Mouse (Mus musculus) retina, adult 2 months (tissue): ENCODE measurements around the gene Plppr3.
A peak's percentile ranks its signal among the peaks of the same experiment; 100 is the strongest.

Experiments
- DNase-seq: peaks from one replicate; pipeline ENCODE4 v3.0.0-alpha.2; 2012; ENCODE audit warnings: low read depth, low spot score

Gene Plppr3

GRCm38 (mm10) chr10:79865801-79866295, 8.6 kb downstream of the Plppr3 start:
- DNase-seq: no peak

DNA sequence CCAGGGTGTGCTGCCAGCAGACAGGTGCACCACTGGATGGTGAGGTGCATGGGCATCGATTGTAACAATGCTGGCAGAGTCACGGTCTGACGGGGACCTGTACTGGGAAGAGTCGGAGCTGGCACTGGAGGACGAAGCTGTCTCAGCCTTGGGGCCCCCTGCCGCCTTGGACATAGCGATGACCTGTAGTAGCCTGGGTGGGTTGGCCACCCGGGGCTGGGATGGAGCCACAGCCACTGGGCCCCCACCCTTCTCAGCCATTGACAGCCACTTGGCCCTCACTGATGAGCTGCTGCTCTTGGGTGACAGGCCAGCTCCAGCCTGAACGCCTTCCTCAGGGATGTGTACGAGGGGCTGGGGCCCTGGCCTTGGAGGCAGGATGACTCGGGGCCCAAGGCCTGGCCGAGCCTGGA, 9.2 kb downstream of the Plppr3 start:
- DNase-seq: no peak

DNA sequence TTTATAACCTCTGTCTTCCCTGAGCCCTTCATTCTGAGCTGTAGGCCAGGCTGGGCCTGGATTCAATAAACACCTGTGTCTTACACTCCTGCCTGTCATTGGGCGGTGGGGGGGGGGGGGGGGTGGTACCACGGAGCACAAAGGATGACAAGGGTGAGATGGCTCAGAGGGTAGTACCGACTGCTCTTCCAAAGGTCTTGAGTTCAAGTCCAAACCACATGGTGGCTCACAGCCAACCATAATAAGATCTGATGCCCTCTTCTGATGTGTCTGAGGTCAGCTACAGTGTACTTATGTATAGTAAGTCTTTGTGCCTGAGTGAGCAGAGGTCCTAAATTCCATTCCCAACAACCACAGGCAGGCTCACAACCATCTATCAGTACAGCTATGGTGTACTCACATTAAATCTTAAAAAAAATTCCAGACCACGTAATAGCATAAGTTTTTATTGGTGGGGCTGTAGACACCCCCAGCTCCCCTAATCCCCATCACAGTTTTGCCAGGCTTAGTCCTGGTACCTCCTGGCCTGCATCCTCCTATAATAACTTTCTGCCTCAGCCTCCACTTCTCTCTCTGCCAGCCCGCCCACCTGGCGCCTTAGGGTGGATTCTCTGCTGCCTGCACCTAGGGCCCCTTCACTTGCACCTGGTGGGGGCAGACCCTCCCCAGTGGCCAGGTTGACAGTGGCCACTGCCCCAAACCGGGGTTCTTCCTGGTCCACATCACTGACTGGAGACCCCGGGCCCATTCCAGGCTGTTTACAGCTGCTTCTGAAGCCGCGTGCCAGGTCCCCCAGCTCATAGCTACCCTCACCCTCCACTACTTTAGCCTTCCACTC, 9.9 kb downstream of the Plppr3 start:
- no peak for DNase-seq

GRCm38 (mm10) chr10:79862925-79863324, 11.5 kb downstream of the Plppr3 start:
- no peak for DNase-seq

- no peak for DNase-seq
Observed at GRCm38 (mm10) chr10:79862049-79862788, 12.2 kb downstream of the Plppr3 start.

DNA sequence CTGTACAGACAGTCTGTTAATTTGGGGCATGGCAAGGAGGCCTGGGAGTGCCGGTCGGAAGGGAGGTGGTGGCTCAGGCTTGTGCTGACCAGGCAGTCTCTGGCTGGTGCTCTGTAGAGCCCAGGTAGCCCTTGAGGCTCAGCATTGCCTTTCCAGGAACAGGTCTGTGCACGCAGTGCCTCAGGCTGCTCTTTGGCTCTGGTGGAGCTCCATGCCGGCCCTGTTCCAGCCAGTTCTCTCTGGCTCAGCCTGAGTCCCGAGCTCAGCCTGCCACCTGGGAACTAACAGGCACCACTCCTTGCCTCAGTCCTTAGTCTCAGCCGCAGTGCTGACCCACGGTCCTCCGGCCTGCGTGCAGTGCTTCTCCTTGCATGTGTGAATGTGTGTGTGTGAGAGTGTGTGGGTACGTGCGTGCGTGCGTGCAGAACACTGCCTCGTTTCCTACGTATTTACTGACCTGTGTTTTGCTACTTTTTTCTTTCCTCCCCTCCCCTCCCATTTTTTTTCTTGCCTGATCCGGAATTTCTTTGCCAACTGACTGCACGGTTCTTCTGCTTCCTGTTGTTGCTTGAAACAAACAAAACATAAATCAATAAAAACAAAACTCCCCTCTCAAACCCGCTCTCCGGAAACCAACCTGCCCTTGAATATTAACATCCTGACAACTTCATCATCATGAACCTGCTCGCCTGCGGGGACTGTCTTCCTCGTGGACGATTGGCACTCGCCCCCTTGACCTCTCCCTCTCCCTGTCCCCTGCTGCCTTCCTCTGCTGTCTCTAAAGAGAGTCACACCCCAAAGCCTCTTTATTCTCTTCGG, 13.0 kb downstream of the Plppr3 start:
- DNase-seq: no peak

DNA sequence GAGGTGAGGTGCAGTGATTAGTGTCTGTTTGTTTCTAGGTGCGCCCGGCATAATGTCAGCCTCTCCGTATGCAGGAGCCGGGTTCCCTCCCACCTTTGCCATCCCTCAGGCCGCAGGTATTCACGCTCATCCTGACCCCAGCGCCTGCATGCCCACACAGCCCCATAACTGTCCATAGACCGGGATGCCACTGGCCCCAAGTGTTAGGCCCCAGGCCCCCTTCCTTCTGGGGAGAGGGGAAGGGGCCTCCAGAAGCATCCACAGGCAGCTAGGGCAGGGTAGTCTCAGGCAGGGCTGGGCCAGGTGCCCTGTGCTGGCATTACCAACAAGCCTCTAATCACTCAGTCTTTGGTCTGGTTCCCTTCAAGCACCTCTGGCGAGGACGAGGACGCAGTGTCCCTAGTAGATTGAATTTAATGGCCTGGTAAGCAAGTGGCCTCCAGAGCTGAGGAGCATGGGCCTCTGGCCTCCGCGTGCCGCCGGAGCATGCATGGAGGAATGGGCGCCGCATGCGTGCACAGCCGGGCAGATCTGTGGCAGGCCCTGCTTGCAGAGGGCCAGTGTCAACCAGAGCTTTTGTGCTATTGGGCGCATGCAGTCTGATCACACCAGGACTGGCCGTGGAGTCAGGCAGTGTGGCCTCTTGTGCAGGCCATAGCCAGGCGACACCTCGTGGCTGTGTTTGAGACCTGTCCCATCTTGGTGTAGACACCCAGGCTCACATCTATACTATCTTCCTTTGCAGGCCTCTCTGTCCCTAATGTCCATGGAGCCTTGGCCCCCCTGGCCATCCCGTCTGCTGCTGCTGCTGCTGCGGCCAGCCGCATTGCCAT, 14.1 kb downstream of the Plppr3 start:
- DNase-seq: no peak

- no peak for DNase-seq
Observed at GRCm38 (mm10) chr10:79859116-79859515, 15.3 kb downstream of the Plppr3 start.

DNA sequence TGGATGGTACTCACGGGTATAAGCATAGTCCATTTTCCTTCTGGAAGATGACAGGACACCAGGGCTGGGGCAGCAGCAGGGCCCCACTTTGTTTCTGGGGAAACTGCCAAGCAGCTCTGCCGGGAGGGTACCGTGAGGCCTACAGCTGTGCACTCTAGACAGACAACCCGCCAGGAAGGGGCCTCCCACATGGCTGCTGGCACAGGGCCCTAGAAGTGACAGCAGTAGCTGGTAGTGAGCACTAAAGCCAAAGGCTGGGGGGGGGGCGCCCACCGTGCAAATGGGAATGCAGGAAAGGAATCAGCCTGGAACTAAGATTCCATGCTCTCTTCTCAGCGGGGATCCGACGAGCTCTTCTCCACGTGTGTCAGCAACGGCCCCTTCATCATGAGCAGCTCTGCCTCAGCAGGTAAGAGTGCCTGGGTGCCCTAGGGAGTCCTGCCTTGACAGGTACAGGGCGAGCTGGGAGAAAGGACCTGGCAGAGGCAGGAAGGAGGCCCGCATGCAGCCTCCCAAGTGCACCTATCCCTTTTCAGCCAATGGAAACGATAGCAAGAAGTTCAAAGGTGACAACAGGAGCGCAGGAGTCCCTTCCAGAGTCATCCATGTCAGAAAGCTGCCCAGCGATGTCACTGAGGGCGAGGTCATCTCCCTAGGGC, 15.9 kb downstream of the Plppr3 start:
- DNase-seq: no peak

DNA sequence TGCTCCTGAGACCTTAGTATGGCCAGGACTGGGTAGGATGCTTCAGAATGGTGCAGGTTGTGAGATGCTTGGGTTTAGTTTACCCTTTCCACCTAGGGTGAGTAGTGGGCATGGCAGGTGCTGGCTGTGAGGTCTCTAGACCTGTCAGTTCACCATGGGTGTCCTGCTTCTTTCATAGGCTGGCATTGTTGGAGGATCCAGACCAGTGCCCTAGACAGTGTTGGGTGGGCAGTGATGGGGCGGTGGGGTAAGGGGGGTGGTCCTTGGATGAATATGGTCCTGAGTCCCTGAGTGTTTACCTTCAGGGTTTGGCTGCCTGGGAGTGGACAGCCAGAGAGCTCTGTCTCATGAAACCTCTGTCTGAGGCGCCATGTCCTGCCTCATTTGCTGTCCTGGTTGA, 16.5 kb downstream of the Plppr3 start:
- no peak for DNase-seq

DNA sequence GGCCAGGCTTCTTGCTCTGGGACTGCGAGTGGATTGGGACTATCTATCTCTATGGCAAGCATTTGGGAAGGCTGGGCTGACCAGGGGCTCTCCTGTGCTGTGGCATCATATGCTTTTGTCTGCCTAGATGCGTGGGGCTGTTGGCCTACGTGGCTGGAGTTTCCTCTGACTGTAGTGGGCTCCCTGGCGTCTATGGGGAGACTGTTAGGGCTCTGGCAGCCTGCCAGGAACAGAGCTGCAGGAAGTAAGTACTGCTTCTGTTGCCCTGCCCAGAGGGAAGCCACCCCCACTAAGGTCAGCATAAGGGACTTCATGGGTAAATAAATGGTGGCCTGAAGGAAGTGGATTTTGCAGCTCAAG, 17.0 kb downstream of the Plppr3 start:
- DNase-seq: no peak

DNA sequence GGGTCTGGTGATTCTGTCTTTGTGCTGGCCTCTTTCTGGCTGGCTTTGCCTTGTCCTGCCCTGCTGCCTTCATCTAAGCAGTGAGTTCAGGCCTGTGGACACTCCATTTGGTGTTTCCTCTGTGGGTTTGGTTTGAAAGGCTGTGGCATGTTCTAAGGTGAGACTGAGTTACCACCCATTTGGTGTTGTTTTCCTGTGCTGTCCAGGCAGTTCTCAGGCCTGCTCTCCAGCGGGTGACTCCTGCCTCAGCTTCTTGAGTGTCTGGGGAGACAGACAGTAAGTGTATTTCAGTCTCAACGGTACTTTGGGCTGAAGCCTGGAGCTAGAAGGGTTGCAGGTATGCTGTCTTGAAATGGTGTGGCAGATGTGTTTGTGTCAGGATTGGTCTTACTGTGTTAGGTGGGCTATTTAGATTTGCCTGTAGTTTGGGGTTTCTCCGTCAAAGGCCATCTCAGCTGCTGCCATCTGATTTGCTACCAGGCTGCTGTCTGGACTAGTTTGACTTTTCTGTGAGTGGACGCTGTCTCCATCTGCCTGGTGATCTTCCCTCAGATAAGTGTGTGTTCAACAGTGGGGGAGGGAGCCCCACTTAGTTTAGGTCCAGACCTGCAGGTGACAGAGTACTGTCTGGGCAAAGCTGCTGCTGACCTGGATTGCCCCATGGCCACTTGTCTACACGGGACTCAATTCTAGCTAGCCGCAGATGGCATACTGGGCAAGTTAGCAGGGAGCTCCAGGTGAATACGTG, 17.6 kb downstream of the Plppr3 start:
- no peak for DNase-seq

DNA sequence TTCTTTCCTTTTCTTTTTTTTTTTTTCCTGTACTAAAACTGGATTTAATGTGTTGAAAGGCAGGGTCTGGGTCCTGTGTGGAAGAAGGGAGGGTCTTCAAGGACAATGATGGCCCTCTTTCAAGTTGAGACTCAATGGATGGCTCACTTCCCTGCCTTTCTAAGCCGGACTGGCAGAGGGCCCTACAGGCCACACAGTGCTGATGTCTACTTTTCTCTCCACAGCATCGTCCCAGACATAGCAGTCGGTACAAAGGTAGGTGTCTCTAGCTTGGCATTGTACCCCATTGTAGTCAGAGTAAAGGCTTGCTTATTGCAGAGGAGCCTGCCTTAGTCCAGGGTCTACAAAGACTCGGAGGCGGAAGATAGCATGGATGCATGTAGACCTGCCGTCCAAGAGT, 18.2 kb downstream of the Plppr3 start:
- no peak for DNase-seq

DNA sequence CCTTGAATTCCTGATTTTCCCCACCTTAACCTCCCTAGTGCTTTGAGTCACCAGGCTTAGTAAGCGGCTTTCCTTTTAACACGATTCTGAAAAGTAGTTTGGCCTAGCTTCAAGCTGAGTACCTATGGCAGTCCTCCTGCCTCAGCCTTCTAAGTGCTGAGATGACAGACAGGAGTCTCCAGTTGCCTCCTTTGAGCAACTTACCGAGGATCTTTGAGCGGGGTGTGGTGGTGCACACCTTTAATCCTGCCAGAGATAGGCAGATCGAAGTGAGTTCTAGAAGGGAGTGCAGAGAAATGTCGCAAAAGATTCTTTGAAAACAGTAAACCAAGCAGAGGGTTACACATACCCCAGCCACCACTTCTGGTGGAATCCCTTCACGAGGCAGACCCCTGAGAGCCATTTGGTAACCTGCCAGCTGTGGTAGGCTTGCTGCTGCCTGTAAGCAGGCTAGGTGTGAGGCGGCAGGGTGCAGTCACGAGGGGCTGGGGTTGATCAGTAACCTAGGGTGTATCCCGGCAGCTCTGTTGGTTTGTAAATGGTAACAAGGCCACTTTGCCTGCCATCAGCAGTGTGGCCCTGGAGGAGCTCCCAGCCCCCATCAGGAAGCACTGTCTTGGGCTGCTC, 18.8 kb downstream of the Plppr3 start:
- DNase-seq: no peak

DNA sequence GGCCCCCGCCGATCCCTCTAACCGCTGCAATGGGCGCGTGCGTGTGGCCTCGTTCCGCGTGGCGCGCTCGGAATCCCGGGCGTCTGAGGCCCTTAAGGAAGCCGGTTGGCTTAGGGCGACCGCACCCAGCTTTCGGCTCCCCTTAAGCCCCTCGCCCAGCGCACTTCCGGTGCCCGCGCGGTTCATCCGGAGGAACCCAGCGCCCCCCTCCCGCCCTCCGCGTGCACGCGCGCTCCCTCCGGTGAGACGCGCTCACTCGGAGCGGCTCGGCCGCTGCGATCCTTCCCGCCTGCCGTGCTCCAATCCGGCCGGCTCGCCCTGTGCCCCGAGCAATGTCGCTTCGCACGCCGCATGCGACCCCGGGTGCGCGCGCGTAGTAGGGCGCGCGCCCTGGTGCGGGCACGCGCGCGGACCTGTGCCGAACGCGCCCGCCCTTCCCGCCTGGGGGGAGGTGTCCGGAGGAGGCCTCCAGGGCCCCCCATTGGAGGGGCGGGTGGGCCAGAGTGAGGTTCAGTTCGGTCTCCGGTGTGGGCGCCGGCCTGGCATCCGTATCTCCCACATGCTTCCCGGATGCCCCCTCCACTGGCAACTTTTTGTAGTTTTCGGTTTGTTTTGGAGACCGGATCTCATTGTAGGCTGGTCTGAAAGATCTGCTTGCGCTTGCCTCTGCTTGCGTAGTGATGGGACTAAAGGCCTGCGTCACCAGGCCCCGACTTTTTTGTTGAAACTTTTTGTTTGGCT, 19.5 kb downstream of the Plppr3 start:
- DNase-seq: peak; percentile 40

DNA sequence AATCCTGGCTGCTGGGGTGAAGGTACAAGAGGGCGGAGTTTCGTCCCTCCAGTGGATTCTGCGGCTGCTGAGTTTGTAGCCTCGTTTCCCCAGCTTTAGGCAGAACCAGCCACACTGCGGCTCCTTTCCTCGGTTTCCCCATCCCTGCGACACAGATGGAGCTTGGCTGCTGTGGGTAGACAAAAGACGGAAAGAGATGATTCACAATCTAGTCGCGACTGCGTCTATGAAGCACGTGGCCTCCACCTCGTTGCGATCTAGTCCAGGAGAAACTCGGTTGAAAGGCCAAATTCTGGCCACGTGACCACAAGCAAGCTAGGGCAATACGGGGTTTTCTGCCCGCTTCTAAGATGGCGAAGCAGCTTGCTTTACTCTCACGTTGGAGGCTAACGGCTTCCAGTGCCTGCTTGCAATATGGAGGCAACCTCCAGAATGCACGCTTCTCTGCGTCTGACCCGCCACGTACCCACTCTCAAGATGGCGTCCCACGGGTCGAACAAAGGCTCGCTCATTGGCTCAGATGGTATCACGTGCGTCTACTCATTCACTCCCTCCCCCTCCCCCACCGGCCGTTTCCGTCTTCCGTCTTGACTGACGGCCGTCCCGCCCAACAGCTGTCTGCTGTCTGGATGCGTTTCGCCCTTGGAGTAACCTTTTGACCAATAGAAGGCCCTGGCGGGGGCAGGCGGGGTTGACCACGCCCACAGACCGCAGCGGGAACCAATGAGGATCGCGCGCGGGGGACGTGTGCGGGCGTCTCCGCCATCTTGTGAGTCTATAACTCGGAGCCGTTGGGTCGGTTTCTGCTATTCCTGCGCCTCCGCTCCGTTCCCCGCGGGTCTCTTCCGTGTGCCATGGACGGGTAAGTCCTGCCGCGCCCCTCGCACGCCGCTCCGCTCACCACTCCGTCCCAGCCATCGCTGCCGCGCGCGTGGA, 20.3 kb downstream of the Plppr3 start, which contains the start of gene Ptbp1:
Gene Ptbp1, plus strand, starts transcription at position 568 of the 936 bp plus-strand sequence.
- peak; percentile 100 for DNase-seq

DNA sequence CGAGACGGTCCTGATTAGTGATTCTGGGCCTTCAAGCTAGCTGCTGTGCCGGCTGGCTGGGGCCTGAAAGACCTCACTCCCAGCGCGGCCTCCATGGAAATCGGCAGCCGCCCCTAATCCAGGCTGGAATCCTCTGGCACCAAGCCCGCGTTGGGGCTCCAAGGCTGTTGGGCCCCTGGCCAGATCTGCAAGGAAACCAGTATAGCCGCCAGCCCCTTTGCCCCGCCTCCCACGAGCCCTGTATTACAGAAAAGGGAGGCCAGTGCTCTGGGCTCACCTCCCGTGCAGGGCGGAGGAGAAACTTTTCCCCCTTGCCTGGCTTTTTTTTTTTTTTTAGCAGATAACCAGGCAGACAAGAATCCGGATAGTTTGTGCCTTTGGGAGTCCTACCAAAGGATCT, 21.0 kb downstream of the Plppr3 start:
- DNase-seq: no peak

- no peak for DNase-seq
Observed at GRCm38 (mm10) chr10:79852827-79853226, 21.6 kb downstream of the Plppr3 start.
